Mouse (Mus musculus) left cerebral cortex, adult 8-10 months (tissue): ENCODE results near the gene Cipc. TPM values are rescaled to one million over a fixed set of nuclear protein-coding genes. Genes with fewer than 3 reads are reported as not detected.

Experiments used
- DNase-seq, 2 experiments: peaks; one replicate each; pipeline ENCODE4 v3.0.0; 2022; ENCODE audit warnings: low spot score in 2 of 2
- total RNA-seq, 4 experiments: library from RNA; stranded (reverse); gene quantifications; 2 replicates each; pipeline ENCODE4 v1.2.4; 2022

Gene Cipc
- total RNA-seq, 4 experiments from 2014 or later = 95.7 to 109 (median 99.4) TPM

DNA sequence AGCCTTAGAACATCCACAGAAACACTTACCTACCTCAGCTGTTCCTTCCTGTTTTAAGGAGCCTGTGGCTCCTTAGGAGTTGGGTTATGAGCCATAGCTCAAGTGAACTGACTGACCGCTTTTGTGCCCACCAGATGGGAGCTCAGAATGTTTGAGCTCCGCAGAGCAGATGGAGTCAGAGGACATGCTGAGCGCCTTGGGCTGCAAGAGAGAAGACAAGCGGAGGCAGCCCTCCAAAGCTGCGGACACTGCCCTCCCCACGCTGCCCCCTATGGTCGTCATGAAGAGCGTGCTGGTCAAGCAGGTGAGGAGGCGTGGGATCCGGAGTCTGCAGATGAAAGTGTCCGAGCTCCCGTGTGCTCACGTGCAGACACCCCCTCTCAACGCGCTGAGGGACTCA, 13.3 kb downstream of the Cipc start:
- no peak for DNase-seq

DNA sequence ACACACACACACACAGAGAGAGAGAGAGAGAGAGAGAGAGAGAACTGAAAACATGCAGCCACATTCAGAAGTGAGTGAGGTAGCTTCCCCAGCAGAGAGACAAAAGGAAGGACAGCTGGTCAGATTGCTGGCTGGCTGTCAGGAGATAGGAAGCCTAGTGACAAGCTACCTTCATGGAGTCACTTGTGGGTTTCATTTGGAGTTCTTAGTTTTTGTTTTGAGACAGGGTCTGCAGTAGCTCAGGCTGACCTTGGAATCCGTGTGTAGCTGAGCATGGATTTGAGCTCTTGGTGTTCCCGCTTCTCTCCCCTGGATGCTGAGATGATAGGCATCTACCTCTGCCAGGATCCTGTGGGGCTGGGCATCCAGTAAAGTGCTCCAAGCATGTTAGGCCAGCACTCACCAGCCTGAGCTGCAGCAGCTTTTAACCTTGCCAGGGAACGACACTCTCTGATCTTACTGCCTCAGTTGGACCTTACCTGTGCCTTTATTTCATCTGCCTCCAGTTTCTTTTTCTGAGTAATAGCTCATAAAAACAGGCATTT, 14.0 kb downstream of the Cipc start:
- DNase-seq = no peak

DNA sequence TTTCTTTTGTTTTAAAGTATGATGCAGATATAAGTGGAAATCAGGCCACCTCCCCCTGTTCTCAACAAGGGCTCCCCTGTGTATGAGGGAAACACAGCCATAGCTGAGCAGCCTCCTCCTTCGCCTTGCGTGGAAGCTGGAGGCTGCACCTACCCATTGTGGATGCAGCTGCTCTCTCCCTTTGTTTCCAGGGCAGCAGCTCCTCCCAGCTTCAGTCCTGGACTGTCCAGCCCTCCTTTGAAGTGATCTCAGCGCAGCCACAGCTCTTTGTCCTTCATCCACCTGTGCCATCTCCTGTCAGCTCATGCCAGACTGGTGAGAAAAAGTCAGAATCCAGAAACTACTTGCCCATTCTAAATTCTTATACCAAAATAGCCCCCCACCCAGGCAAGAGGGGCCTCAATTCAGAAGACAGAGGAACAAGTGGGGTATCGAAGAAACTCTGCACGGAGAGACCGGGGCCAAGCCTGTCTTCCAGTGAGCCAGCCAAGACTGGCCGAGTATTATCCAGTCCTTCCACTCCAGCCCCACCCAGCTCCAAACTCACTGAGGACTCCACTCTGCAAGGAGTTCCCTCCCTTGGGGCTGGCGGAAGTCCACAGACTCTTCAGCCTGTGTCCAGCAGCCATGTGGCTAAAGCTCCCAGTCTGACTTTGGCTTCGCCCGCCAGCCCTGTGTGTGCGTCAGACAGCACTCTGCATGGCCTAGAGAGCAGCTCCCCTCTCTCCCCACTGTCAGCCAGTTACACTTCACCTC, 14.9 kb downstream of the Cipc start:
- DNase-seq = no peak

DNA sequence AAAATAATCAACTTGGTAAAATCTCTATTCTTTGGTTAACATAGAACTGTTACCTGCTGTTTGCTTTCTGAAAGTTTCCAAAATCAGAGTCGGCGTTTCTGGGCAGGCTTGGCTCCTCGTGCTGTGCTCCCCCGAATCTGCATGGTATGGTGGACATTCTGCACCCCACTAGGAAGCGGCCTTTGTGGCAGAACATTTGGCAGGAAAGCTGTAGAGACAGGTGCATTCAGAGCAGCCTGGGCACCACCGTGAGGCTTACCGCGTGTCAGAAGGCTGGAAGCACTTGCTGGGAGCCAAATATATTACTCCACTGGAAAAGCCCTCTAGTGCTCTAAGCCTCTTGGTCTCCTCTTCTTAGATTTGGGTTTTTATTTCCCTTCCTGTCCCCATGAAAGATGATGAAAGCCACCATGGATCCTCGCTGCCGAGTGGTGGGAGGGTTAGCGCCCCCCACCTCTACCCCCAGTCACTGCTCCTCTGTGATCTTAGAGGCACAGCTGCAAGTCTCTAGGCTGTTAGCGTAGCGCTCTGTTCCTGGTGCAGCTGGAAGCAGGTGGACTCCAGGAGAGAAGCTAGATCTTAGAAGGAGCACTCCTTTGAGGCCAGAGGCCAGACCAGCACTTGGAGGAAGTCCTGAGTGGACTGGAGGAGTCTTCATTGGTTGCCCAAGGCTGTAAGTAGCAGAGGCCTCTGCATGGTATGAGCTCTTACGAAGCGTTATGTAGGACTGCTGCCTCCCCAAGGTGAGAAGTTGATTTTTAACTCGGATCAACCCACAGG, 17.6 kb downstream of the Cipc start:
- no peak for DNase-seq

DNA sequence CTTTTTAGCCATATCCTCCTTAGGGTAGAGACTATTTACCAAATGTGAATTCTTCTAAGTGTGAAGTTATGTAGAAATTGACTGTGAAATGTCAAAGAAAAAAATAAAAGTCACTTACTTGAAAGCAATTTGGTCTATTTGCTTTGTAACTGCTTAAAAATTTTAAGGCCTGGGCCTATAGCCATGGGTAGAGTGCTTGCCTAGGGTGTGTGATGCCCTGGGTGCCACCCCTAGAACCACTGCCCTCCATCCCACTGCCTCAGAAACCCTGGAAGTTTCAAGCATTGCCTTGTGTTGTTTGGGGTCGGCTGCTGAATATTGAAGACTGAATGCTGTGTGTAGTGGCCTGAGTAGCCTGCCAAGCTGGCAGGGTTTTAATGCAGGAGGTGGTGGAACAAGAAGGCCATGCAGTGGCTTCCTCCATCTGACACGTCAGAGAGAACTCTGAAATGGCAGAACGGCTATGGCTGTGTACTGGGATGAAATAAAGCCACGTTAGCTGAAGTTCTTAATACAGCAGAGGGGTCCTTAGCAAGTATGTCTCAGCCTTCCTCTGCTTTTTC, 18.5 kb downstream of the Cipc start:
- no peak for DNase-seq

DNA sequence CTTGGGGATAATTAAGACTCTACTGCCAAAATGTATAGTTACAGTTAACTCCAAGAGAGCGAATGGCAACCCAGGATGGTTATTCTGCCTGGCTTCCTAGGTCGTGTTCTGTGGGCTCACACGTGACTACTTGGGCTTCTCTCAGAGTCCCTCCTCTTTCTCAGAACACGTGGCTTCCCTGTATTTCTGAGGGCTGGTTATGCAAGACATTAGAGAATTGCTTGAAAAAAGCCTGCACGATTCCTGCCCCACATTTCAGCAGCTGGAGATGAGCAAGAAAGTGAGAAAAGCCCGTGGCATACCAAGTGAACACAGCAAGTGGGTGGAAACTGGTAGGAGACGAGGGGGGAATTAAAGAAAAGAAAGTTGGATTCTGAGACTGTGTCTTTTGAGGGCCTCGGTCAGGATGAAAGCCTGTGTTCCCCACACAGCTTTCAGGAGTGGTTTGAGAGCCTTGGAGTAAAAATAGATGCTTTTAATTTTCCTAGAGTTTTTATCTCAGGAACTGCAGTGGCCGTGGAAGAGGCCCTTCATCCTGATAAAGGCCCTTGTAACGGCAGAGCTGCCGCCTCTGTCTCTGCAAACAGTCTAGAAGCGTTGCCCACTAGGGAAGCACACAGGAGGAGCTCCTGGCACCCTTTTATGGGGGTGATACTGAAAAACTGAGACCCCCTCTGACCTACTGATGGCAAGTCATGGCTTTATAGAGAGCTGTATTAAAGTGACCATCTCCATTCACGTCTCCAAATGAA, 21.8 kb downstream of the Cipc start:
- DNase-seq = peak in 1 of 2 experiments; percentile 88

DNA sequence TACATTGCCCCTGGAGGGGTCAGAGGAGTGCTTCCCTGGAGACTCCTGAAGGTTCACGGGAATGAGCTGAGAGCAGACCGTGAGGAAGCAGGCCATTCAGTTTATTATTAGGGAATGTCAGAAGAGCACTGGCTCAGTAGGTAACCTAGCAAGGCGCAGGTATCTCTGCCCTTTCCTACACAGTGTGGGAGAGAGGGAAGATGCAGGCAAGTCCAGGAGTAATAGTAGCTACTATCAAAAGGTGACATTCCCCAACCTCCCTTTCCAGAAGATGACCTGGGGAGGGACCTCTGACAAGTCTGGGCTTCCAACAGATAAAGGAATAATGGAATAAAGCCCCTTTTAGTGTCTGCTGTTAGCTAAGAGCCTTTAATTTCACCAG, 22.4 kb downstream of the Cipc start:
- DNase-seq = no peak

DNA sequence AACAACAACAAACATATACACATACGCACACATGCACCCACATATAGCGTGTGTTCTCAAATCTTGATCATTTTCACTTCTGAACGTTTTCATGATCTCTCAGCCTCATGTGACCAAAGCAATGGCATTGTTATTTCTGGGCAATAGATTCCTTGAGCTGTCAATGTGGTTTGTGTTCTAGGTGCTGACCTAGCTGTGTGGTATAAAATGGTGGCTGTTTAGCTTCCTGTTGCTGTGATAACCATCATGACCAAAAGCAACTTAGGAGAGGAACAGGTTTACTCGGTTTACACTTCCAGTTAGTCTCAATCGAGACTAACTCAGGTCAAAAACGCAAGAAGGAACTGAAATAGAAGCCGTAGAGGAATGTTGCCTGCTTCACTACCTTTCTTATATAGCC, 24.2 kb downstream of the Cipc start:
- no peak for DNase-seq

DNA sequence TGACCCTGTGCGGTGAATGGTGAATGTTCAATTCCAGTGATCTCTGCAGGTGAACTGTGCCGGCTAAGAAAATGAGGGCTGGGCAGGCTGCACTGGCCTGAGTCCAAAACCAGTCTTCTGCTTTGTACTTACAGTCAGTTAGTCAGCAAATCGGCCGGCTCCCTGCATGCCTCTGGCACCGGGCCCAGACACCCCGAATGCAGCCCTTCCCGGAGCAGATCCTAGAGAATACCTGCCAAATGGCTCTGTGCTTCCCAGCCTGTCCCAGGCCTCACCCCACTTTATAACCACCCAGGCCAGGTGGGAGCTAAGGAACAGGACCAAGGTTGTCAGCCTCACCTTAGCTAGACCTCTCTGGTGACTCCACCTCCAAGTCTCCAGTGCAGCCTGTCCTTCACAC, 26.4 kb downstream of the Cipc start:
- DNase-seq = peak in 1 of 2 experiments; percentile 81

DNA sequence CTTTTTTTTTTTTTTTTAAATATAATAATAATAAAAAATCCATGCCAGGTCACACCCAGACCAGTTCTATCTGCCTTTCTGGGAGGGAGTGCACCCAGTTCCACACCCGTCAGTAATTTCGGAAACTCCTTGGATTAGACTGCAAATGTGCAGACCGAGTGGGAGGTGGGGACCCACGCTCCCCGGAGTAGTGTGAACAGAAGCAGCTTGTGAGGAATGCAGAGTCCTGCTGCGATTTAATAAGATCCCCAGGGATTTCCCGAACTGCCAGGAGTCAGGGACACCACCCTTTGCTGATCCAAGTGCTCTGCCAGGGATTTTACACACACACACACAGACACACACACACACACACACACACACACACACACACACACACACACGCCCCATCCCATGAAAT, 26.9 kb downstream of the Cipc start:
- peak in 1 of 2 experiments; percentile 77 for DNase-seq

DNA sequence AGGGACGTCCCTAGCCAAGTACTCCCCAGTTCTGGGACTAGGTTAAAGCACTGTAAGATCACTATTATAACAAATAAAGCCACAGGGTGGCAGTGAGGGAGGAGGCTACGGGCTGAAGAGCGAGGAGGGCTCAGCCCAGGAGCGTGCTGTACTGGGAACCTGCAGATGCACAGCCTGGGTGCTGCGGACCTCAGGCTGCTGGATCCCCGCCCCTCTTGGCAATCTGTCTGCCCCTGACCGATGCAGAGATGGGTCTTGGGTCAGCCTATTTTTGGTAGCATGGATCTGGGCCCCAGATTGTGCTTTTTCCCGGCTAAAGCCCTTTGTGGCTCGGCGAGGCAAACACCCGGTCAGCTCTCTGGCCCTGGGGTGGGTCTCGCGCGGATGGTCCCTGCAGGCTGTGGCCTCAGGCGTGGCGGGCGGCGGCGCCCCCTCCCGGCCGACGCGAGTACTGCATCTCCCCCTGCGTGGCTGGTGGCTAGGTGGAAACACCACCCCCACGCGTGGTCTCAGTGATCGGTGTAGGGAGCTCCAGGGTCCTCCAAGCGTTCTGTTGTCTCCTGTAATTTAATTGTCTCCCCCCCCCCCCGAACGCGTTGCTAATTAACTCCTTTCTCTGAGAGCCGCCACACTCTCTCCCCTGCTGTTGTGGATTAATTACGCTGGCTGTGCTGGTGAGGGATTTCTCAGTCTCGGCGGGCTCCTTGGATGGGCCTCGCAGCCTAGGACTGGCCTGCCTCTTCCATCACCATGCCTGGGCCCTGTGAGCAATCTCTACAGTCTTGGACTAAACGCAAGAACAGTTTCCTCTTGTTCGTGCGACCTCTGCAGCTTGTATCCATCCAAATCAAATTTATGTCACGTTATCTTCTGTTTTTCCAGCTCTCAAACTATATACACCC, 27.8 kb downstream of the Cipc start:
- DNase-seq = peak in 1 of 2 experiments; percentile 80

DNA sequence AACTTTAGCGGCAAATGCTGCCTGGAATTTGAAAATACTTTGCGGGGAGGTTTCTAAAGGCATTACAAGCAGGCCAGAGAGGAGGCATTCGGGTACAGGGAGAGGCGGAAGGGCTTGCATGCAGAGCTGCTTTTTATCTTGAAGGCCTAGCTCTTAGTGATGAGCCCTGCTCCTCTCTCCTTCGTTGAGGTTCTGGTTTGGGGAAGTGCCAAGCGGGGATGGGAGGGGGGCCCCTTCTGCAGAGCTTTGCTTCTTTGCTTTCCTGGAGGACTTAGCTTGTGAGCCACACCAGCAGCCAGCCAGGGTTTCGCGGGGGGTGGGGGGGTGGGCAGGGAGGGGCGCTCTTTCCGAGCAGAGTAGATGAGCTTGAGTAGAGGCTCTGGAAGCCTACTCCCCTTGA, 28.9 kb downstream of the Cipc start:
- no peak for DNase-seq

DNA sequence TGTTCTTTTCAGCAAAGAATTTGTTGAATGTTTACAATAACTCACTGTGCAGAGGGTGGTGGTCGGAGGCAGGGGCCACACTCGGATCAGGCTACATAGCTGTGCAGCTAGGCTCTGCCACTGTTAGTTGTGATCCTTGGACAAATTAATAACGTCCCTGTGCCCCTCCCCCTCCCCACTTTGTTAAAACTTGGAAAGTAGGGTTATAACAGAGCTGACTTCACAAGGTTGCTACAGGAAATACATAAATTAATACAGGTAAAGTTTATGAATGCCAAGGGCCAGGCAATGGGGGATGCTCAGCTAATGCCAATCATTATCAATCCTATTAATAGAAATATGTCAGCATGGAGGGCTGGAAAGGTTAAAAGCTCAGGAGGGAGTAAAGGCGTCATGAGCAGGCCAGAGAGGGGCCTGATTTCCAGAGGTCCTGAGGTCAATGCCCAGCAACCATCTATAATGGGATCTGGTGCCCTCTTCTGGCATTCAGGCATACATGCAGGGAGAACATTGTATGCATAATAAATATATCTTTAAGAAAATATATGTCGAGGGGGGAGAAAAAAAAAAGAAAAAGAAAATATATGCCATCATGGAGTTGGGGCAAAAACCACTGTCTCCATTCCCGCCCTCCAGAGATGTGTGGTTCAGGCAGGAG, 29.8 kb downstream of the Cipc start:
- DNase-seq = no peak

DNA sequence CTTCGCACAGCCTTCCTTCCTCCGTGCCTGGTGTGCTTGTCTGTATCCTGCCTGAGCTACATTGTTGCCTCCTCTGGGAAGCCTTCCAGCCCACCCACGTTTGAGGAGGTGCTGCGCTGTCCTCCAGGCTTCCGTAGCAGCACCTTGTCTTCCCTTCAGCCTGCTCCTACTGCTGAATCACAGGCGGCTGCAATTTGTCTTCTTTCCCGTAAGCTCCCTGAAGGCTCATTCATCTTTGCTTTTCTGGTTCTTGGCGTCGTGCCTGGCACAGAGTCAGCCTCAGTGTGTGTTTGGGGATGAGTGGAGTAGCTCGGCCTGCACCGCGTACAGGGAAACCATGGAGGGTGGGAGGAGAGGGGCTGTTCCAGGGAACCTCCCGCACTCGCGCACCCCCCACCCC, 31.0 kb downstream of the Cipc start:
- peak in 1 of 2 experiments; percentile 87 for DNase-seq

DNA sequence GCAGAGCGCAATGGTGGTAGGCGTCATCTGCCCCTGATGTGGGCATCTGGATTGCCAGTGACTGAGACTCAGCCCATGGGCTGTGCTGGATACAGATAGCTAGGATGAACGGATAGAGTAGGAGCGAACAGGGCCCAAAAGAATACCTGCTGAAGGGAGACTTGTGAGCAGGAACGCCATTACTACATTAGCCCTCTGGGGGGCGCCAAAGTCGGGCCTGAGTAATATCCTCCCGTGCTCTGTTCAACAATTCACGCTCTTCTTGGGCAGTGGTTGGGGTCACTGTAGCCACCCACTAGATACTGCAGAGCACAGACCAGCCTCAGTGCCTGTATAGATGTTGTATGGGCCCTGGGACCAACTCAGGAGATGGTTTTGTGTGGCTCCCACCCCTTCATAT, 34.3 kb downstream of the Cipc start:
- DNase-seq = no peak

DNA sequence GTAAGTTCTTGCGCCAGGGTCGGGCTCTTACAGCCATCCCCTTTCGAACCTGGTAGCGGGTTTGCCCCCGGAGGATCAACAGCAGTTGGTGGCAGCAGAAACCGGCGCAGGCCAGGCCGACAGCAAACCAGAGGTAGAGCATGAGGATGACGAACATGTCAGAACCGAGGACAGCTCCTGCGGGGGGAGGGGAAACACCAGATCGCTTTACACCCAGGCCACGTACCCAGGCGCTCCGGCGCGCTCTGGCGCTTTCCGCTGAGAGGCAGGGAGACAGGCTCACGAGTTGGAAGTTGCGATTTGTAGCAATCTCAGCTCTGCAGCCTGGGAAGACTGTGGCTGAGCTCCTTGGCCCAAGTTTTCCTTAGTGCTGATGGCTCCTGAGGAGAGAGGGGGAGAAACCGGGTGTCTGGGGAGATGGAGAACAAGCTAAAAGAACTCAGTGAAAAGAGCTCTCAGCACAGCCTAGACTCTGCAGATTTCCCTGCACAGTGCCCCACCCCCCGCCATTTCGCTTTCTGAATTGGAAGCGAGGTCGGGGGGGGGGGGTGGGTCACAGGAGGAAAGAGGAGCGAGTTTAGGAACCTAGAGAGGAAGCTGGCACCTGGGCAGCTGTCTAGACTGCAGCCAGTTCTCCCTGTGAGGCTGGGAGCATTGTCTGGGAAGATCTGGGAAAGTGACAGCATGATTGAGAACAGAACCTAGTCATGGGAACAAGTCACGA, 36.8 kb downstream of the Cipc start:
- DNase-seq = peak in 1 of 2 experiments; percentile 63

DNA sequence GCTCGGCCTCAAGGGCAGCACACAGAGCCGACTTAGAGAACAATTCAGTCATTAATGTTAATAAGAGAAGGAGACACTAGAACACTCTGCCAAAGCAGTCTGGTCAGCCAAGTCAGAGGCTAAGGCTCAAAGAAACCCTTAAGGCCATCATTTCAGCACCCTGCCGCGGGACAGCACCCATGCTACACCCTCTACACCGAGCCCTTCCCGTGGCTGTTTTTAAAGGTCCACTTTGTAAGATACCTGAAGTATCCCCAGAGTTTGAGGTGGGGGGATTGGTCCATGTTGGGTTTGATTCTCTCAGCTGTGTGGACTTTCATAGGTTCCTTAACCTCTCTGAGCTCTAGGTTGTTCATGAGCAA, 37.3 kb downstream of the Cipc start:
- DNase-seq = no peak

DNA sequence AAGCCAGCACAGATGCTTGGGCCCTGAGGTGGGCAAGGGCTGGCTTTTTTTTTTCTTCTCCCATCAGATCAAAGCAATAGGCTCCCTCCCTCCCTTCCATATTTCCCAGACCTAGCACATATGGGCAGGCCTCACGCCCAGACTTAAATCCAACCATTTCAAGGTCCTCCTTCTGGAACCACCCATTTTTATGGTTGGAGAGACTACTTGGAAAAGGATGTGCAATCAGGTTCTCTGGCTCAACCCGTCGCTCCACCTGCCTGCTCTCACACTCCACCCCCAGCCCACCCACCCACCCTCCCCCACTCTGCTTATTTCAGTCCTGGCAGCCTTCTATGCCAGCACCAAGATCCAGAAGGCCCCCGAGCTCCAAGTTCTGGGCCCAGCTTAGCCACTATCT, 39.7 kb downstream of the Cipc start:
- DNase-seq = peak in 1 of 2 experiments; percentile 61

DNA sequence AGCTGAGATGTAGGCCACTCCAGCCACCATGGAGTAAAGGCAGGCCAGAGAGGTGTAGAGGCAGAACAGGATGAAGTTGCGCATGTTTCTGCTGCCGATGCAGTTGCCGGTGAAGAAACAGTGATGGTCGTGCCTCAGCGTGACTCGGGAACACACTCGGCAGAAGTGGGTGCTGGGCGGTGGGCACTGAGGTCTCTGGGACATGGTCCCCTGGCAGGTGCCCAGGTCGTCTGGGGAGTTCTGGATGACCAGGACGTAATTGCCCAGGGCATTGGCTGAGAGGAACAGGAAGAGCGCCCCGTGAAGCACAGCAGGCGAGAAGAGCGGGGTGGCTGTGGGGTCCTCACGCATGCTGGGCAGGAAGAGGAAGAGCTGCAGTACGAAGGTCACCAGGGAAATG, 41.4 kb downstream of the Cipc start:
- no peak for DNase-seq
